Mouse (Mus musculus): Measurements from ENCODE around the gene Gcm1.
"Not testable (repeated sequence)": the region's sequence is repeated elsewhere in the genome, so short reads cannot be mapped to it uniquely, and the experiment has no call there.

The Gcm1 gene

GRCm38 (mm10) chr9:78050452-78050970 is 1.2 kb upstream of the Gcm1 start:
- DNase-seq = no peak

GRCm38 (mm10) chr9:78053821-78054220 is 2.1 kb downstream of the Gcm1 start:
- DNase-seq = no peak

- no peak for DNase-seq
Observed at GRCm38 (mm10) chr9:78054298-78054697, 2.6 kb downstream of the Gcm1 start.

GRCm38 (mm10) chr9:78059525-78060120 is 7.9 kb downstream of the Gcm1 start:
- DNase-seq = no peak

- DNase-seq = no peak
Observed at GRCm38 (mm10) chr9:78062392-78062791, 10.7 kb downstream of the Gcm1 start.

GRCm38 (mm10) chr9:78064121-78064520 is 12.4 kb downstream of the Gcm1 start:
- no peak for DNase-seq

GRCm38 (mm10) chr9:78070496-78070895 is 18.8 kb downstream of the Gcm1 start:
- DNase-seq = no peak

GRCm38 (mm10) chr9:78071626-78072025 is 19.9 kb downstream of the Gcm1 start:
- DNase-seq = no peak

GRCm38 (mm10) chr9:78073291-78073690 is 21.6 kb downstream of the Gcm1 start:
- not testable (repeated sequence) for DNase-seq

- no peak for DNase-seq
Observed at GRCm38 (mm10) chr9:78073713-78074340, 22.1 kb downstream of the Gcm1 start.

- DNase-seq = no peak
Observed at GRCm38 (mm10) chr9:78075256-78075655, 23.5 kb downstream of the Gcm1 start.

- peak; percentile 13 to 16 for DNase-seq
Observed at GRCm38 (mm10) chr9:78078240-78078639, 26.5 kb downstream of the Gcm1 start.

- DNase-seq = no peak
Observed at GRCm38 (mm10) chr9:78081835-78082234, 30.1 kb downstream of the Gcm1 start.

- no peak for DNase-seq
Observed at GRCm38 (mm10) chr9:78084341-78084740, 32.6 kb downstream of the Gcm1 start.

- DNase-seq = no peak
Observed at GRCm38 (mm10) chr9:78085722-78086287, 34.1 kb downstream of the Gcm1 start.

- no peak for DNase-seq
Observed at GRCm38 (mm10) chr9:78087751-78088150, 36.0 kb downstream of the Gcm1 start.

- no peak for DNase-seq
Observed at GRCm38 (mm10) chr9:78088521-78088920, 36.8 kb downstream of the Gcm1 start.

GRCm38 (mm10) chr9:78088971-78089370 is 37.2 kb downstream of the Gcm1 start:
- DNase-seq = no peak

- DNase-seq = no peak
Observed at GRCm38 (mm10) chr9:78089906-78090305, 38.2 kb downstream of the Gcm1 start.

- no peak for DNase-seq
Observed at GRCm38 (mm10) chr9:78090596-78090995, 38.9 kb downstream of the Gcm1 start.

GRCm38 (mm10) chr9:78095686-78096085 is 44.0 kb downstream of the Gcm1 start:
- no peak for DNase-seq

GRCm38 (mm10) chr9:78096376-78096775 is 44.7 kb downstream of the Gcm1 start:
- peak in 1 of 2 experiments; percentile 28 for DNase-seq

GRCm38 (mm10) chr9:78100956-78101355 is 49.2 kb downstream of the Gcm1 start:
- DNase-seq = no peak

- DNase-seq = no peak
Observed at GRCm38 (mm10) chr9:78101431-78101830, 49.7 kb downstream of the Gcm1 start.
